Mouse (Mus musculus): ENCODE results near the gene Naa25.

DNA sequence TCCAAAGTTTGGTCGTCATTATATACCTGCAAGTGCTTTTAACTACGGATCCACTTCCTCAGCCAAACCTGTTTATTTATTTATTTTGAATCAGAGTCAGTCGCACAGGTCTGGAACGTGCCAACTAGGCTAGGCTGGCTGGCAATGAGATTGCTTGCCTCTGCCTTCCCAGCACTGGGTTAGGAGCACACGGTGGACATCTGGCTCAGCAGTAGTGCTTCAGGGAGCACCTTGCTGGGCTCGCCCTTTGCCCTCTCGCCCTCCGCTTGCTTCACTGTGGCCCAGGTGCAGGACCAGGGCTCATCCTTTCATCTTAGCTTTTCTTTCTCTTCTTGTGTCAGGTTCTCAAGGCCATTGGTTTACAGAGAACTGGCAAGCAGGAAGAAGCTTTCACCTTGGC is 10.1 kb downstream of the Naa25 start:
- no peak for TF ChIP-seq CTCF (IDR thresholded peaks at IDR 0.05; ENCODE audit: insufficient read depth, low read length)
- no peak for TF ChIP-seq POLR2A (IDR thresholded peaks at IDR 0.05; ENCODE audit: borderline replicate concordance, extremely low read depth, low read depth, low read length)

All from lung, adult 2 months (tissue).